Mouse (Mus musculus): ENCODE results near the gene Fnbp1. TPM values are rescaled to one million over a fixed set of nuclear protein-coding genes. Genes with fewer than 3 reads are reported as not detected.
A peak's percentile ranks its signal among the peaks of the same experiment; 100 is the strongest.

Gene Fnbp1
- polyA plus RNA-seq, 1 experiment from 2014 or later: 27.8 TPM

- 77% methylated on average over 4 of the region's 4 CpGs for WGBS
- H3K4me2 ChIP-seq: no peak overlapping the region
- no peak for ATAC-seq (ENCODE audit: insufficient read depth, low FRiP score, low read depth)
Observed at GRCm38 (mm10) chr2:31058443-31058842, 83.4 kb downstream of the Fnbp1 start.

GRCm38 (mm10) chr2:31057549-31058177 lies 84.1 kb downstream of the Fnbp1 start:
- H3K9me3 ChIP-seq: no peaks in the 10 kb centered on the region
- ATAC-seq (ENCODE audit: insufficient read depth, low FRiP score, low read depth): no peak
- WGBS: 79% methylated on average over 6 of the region's 6 CpGs

More at GRCm38 (mm10) chr2:31058443-31058842, 83.4 kb downstream of the Fnbp1 start:
- Histone ChIP-seq H3K9me3 (no peaks in the 10 kb centered on the region), H3K27ac (no peak overlapping the region), H3K9ac (no peak overlapping the region), H3K4me1 (no peaks in the 10 kb centered on the region), H3K36me3 (peaks cover 26% of the 10 kb centered on the region), H3K4me3 (replicated peaks) (no peak overlapping the region), H3K27me3 (replicated peaks) (no peaks in the 10 kb centered on the region)

GRCm38 (mm10) chr2:31056070-31056469 lies 85.7 kb downstream of the Fnbp1 start:
- no peaks in the 10 kb centered on the region for H3K9me3 ChIP-seq
- WGBS: 97% methylated on average over 3 of the region's 3 CpGs
- H3K4me2 ChIP-seq: no peak overlapping the region
- no peaks in the 10 kb centered on the region for H3K4me1 ChIP-seq
- H3K36me3 ChIP-seq: peaks cover 38% of the 10 kb centered on the region
- no peak for ATAC-seq (ENCODE audit: insufficient read depth, low FRiP score, low read depth)
- no peaks in the 10 kb centered on the region for H3K27me3 ChIP-seq (replicated peaks)
- no peak overlapping the region for H3K27ac ChIP-seq
- H3K9ac ChIP-seq: no peak overlapping the region
- H3K4me3 ChIP-seq (replicated peaks): no peak overlapping the region

More at GRCm38 (mm10) chr2:31057549-31058177, 84.1 kb downstream of the Fnbp1 start:
- Histone ChIP-seq H3K4me1 (no peaks in the 10 kb centered on the region), H3K4me2 (no peak overlapping the region), H3K4me3 (replicated peaks) (no peak overlapping the region), H3K27me3 (replicated peaks) (no peaks in the 10 kb centered on the region), H3K27ac (no peak overlapping the region), H3K36me3 (peaks cover 32% of the 10 kb centered on the region), H3K9ac (no peak overlapping the region)

- no peak overlapping the region for H3K4me3 ChIP-seq (replicated peaks)
- no peak for ATAC-seq (ENCODE audit: insufficient read depth, low FRiP score, low read depth)
- no peaks in the 10 kb centered on the region for H3K27me3 ChIP-seq (replicated peaks)
- H3K4me1 ChIP-seq: no peaks in the 10 kb centered on the region
- H3K9me3 ChIP-seq: no peaks in the 10 kb centered on the region
- WGBS: 87% methylated on average over 11 of the region's 11 CpGs
- H3K36me3 ChIP-seq: peaks cover 38% of the 10 kb centered on the region
- no peak overlapping the region for H3K27ac ChIP-seq
- H3K9ac ChIP-seq: no peak overlapping the region
- H3K4me2 ChIP-seq: no peak overlapping the region
Observed at GRCm38 (mm10) chr2:31053851-31054340, 87.9 kb downstream of the Fnbp1 start.

GRCm38 (mm10) chr2:31053426-31053825 lies 88.4 kb downstream of the Fnbp1 start:
- no peaks in the 10 kb centered on the region for H3K27me3 ChIP-seq (replicated peaks)
- H3K36me3 ChIP-seq: peaks cover 38% of the 10 kb centered on the region
- ATAC-seq (ENCODE audit: insufficient read depth, low FRiP score, low read depth): no peak
- no peak overlapping the region for H3K4me3 ChIP-seq (replicated peaks)
- H3K27ac ChIP-seq: no peak overlapping the region
- WGBS: 91% methylated on average over 13 of the region's 13 CpGs
- H3K9ac ChIP-seq: no peak overlapping the region
- H3K4me2 ChIP-seq: no peak overlapping the region
- no peaks in the 10 kb centered on the region for H3K4me1 ChIP-seq
- H3K9me3 ChIP-seq: no peaks in the 10 kb centered on the region

- H3K27ac ChIP-seq: no peak overlapping the region
- H3K4me3 ChIP-seq (replicated peaks): no peak overlapping the region
- 82% methylated on average over 10 of the region's 10 CpGs for WGBS
- H3K9ac ChIP-seq: no peak overlapping the region
- no peak for ATAC-seq (ENCODE audit: insufficient read depth, low FRiP score, low read depth)
- no peak overlapping the region for H3K4me2 ChIP-seq
- H3K36me3 ChIP-seq: peaks cover 38% of the 10 kb centered on the region
- no peaks in the 10 kb centered on the region for H3K27me3 ChIP-seq (replicated peaks)
- H3K9me3 ChIP-seq: no peaks in the 10 kb centered on the region
- no peaks in the 10 kb centered on the region for H3K4me1 ChIP-seq
Observed at GRCm38 (mm10) chr2:31052441-31052840, 89.4 kb downstream of the Fnbp1 start.

GRCm38 (mm10) chr2:31048037-31048436 lies 93.8 kb downstream of the Fnbp1 start:
- no peak for ATAC-seq (ENCODE audit: insufficient read depth, low FRiP score, low read depth)
- H3K4me1 ChIP-seq: 0 out of 2 replicates have a peak, but pooled peaks cover 5% of the 10 kb centered on the region
- H3K4me3 ChIP-seq (replicated peaks): no peak overlapping the region
- no peak overlapping the region for H3K27ac ChIP-seq
- no peak overlapping the region for H3K4me2 ChIP-seq
- 92% methylated on average over 6 of the region's 6 CpGs for WGBS
- H3K9ac ChIP-seq: no peak overlapping the region
- no peaks in the 10 kb centered on the region for H3K27me3 ChIP-seq (replicated peaks)
- peaks cover 8% of the 10 kb centered on the region; the same call in 1 of the 2 replicates for H3K36me3 ChIP-seq
- H3K9me3 ChIP-seq: no peaks in the 10 kb centered on the region

- Histone ChIP-seq H3K9ac (no peak overlapping the region), H3K27me3 (replicated peaks) (no peaks in the 10 kb centered on the region), H3K4me1 (0 out of 2 replicates have a peak, but pooled peaks cover 6% of the 10 kb centered on the region), H3K9me3 (no peaks in the 10 kb centered on the region), H3K4me2 (no peak overlapping the region), H3K36me3 (peaks cover 9% of the 10 kb centered on the region), H3K27ac (peak overlapping the region; percentile 78; the same call in 1 of the 2 replicates), H3K4me3 (replicated peaks) (no peak overlapping the region)
- ATAC-seq (ENCODE audit: insufficient read depth, low FRiP score, low read depth): no peak
- WGBS: 95% methylated on average over 1 of the region's 1 CpGs
Observed at GRCm38 (mm10) chr2:31043856-31044255, 98.0 kb downstream of the Fnbp1 start.

- Histone ChIP-seq H3K9me3 (no peaks in the 10 kb centered on the region), H3K4me3 (replicated peaks) (no peak overlapping the region), H3K4me2 (no peak overlapping the region), H3K27me3 (replicated peaks) (no peaks in the 10 kb centered on the region), H3K27ac (peak overlapping the region; percentile 78), H3K4me1 (0 out of 2 replicates have a peak, but pooled peaks cover 6% of the 10 kb centered on the region), H3K36me3 (peaks cover 9% of the 10 kb centered on the region), H3K9ac (no peak overlapping the region)
- peak; percentile 66; the same call in 1 of the 2 replicates for ATAC-seq (ENCODE audit: insufficient read depth, low FRiP score, low read depth)
- 68% methylated on average over 6 of the region's 6 CpGs for WGBS
Observed at GRCm38 (mm10) chr2:31042881-31043280, 98.9 kb downstream of the Fnbp1 start.

GRCm38 (mm10) chr2:31041386-31041785 lies 100.4 kb downstream of the Fnbp1 start:
- Histone ChIP-seq H3K4me2 (no peak overlapping the region), H3K36me3 (peaks cover 9% of the 10 kb centered on the region), H3K27ac (peak overlapping the region; percentile 75; the same call in 1 of the 2 replicates), H3K9ac (no peak overlapping the region), H3K4me3 (replicated peaks) (no peak overlapping the region), H3K4me1 (0 out of 2 replicates have a peak, but pooled peaks cover 6% of the 10 kb centered on the region), H3K9me3 (no peaks in the 10 kb centered on the region), H3K27me3 (replicated peaks) (no peaks in the 10 kb centered on the region)
- ATAC-seq (ENCODE audit: insufficient read depth, low FRiP score, low read depth): no peak
- WGBS: 70% methylated on average over 6 of the region's 6 CpGs

GRCm38 (mm10) chr2:31040487-31040886 lies 101.3 kb downstream of the Fnbp1 start:
- H3K4me2 ChIP-seq: no peak overlapping the region
- ATAC-seq (ENCODE audit: insufficient read depth, low FRiP score, low read depth): no peak
- 0 out of 2 replicates have a peak, but pooled peaks cover 4% of the 10 kb centered on the region for H3K4me1 ChIP-seq
- peak overlapping the region; percentile 75; the same call in 1 of the 2 replicates for H3K27ac ChIP-seq
- no peak overlapping the region for H3K4me3 ChIP-seq (replicated peaks)
- no peaks in the 10 kb centered on the region for H3K9me3 ChIP-seq
- peaks cover 16% of the 10 kb centered on the region for H3K36me3 ChIP-seq
- no peaks in the 10 kb centered on the region for H3K27me3 ChIP-seq (replicated peaks)
- H3K9ac ChIP-seq: no peak overlapping the region
- 84% methylated on average over 3 of the region's 3 CpGs for WGBS

- H3K9ac ChIP-seq: no peak overlapping the region
- no peaks in the 10 kb centered on the region for H3K27me3 ChIP-seq (replicated peaks)
- no peak overlapping the region for H3K27ac ChIP-seq
- H3K4me2 ChIP-seq: no peak overlapping the region
- peaks cover 19% of the 10 kb centered on the region for H3K36me3 ChIP-seq
- no peaks in the 10 kb centered on the region for H3K9me3 ChIP-seq
- H3K4me3 ChIP-seq (replicated peaks): no peak overlapping the region
- ATAC-seq (ENCODE audit: insufficient read depth, low FRiP score, low read depth): no peak
- 97% methylated on average over 3 of the region's 3 CpGs for WGBS
- H3K4me1 ChIP-seq: 0 out of 2 replicates have a peak, but pooled peaks cover 4% of the 10 kb centered on the region
Observed at GRCm38 (mm10) chr2:31040043-31040442, 101.8 kb downstream of the Fnbp1 start.
